Mouse (Mus musculus): ENCODE measurements at regions not wholly inside any gene's neighbourhood (a gene's known extent, or its start where the extent isn't known, plus 50 kb on each side); places are given as distances from the start of the nearest gene placed in this dataset.

- Histone ChIP-seq H3K27ac (ENCODE audit: insufficient read depth, low read depth) (no peak overlapping the region), H3K9me3 (replicated peaks; ENCODE audit: low read length) (no peaks in the 10 kb centered on the region), H3K27me3 (replicated peaks) (no peaks in the 10 kb centered on the region), H3K4me1 (ENCODE audit: control insufficient read depth in 1 of 2, insufficient read depth in 2 of 2) (0 out of 4 replicates have a peak, but pooled peaks cover 0 to 2% of the 10 kb centered on the region in 2 experiments), H3K36me3 (replicated peaks in 1 of 2; ENCODE audit: control insufficient read depth in 1 of 2, insufficient read depth in 1 of 2, low read length in 1 of 2) (no peaks in the 10 kb centered on the region), H3K4me2 (ENCODE audit: insufficient read depth, low read depth, poor library complexity, severe bottlenecking) (no peak overlapping the region), H3K4me3 (replicated peaks in 1 of 3; ENCODE audit: low read depth in 2 of 3, low read length in 2 of 3, poor library complexity in 1 of 3) (no peak overlapping the region), H3K9ac (ENCODE audit: insufficient read depth, low read depth) (no peak overlapping the region), H3K79me2 (replicated peaks; ENCODE audit: control insufficient read depth, extremely low read depth, insufficient read depth, poor library complexity, severe bottlenecking) (no peaks in the 10 kb centered on the region)
- TF ChIP-seq NELFE (IDR thresholded peaks at IDR 0.05; ENCODE audit: low read depth, low read length) (no peak), UBTF (IDR thresholded peaks at IDR 0.05; ENCODE audit: low read depth, low read length) (no peak), POLR2A (IDR thresholded peaks at IDR 0.05; ENCODE audit: low read depth, low read length) (no peak), JUN (IDR thresholded peaks at IDR 0.05; ENCODE audit: insufficient read depth, low read depth, low read length) (no peak), CTCF (conservative IDR thresholded peaks at IDR 0.05 in 1 of 2, IDR thresholded peaks at IDR 0.05 in 1 of 2; ENCODE audit: low read depth in 2 of 2, low read length in 2 of 2) (no peak), ZNF384 (IDR thresholded peaks at IDR 0.05; ENCODE audit: low read depth, low read length) (no peak)
- in situ Hi-C loops (cut with MboI; ENCODE audit: low pct_ligation_motif_present, low pct_unique_long_range_greater_than_20kb, low sequenced_read_pairs): no loop called here
- no peak for DNase-seq (ENCODE audit: extremely low read depth)
- dilution Hi-C loops (cut with MboI; ENCODE audit: extremely low pct_ligation_motif_present, extremely low pct_unique_long_range_greater_than_20kb, low sequenced_read_pairs): no loop called here
Observed at GRCm38 (mm10) chr4:35571541-35572447, 345.8 kb upstream of the C9orf72 start.

- no peak overlapping the region for H3K4me3 ChIP-seq (replicated peaks in 1 of 3; ENCODE audit: low read depth in 2 of 3, low read length in 2 of 3, poor library complexity in 1 of 3)
- dilution Hi-C loops (cut with MboI; ENCODE audit: extremely low pct_ligation_motif_present, extremely low pct_unique_long_range_greater_than_20kb, low sequenced_read_pairs): no loop called here
- TF ChIP-seq RAD21 (IDR thresholded peaks at IDR 0.05; ENCODE audit: low read depth, low read length): no peak
- TF ChIP-seq NELFE (IDR thresholded peaks at IDR 0.05; ENCODE audit: low read depth, low read length): no peak
- TF ChIP-seq RCOR1 (conservative IDR thresholded peaks at IDR 0.05; ENCODE audit: low read depth, low read length): no peak
- no peak for TF ChIP-seq EP300 (IDR thresholded peaks at IDR 0.05; ENCODE audit: low read length)
- TF ChIP-seq MYC (IDR thresholded peaks at IDR 0.05; ENCODE audit: low read depth, low read length): no peak
- no peak for TF ChIP-seq TBP (conservative IDR thresholded peaks at IDR 0.05; ENCODE audit: low read depth, low read length)
- no peak for TF ChIP-seq MXI1 (IDR thresholded peaks at IDR 0.05; ENCODE audit: low read depth, low read length)
- TF ChIP-seq USF2 (conservative IDR thresholded peaks at IDR 0.05; ENCODE audit: low read depth, low read length): no peak
- TF ChIP-seq JUN (IDR thresholded peaks at IDR 0.05; ENCODE audit: insufficient read depth, low read depth, low read length): no peak
- no peak for TF ChIP-seq KAT2A (IDR thresholded peaks at IDR 0.05; ENCODE audit: insufficient replicate concordance, low read length)
- TF ChIP-seq MAZ (IDR thresholded peaks at IDR 0.05; ENCODE audit: low read depth, low read length): no peak
- no peak for TF ChIP-seq ZMIZ1 (IDR thresholded peaks at IDR 0.05; ENCODE audit: low read depth, low read length)
- TF ChIP-seq SMC3 (IDR thresholded peaks at IDR 0.05; ENCODE audit: low read depth, low read length): no peak
- TF ChIP-seq PAX5 (IDR thresholded peaks at IDR 0.05; ENCODE audit: low read length): no peak
- no peak for TF ChIP-seq JUND (conservative IDR thresholded peaks at IDR 0.05; ENCODE audit: low read depth, low read length)
- TF ChIP-seq UBTF (IDR thresholded peaks at IDR 0.05; ENCODE audit: low read depth, low read length): no peak
- H3K79me2 ChIP-seq (replicated peaks; ENCODE audit: control insufficient read depth, extremely low read depth, insufficient read depth, poor library complexity, severe bottlenecking): no peaks in the 10 kb centered on the region
- H3K9me3 ChIP-seq (replicated peaks; ENCODE audit: low read length): no peaks in the 10 kb centered on the region
- no peaks in the 10 kb centered on the region for H3K36me3 ChIP-seq (replicated peaks in 1 of 2; ENCODE audit: control insufficient read depth in 1 of 2, insufficient read depth in 1 of 2, low read length in 1 of 2)
- no peak overlapping the region for H3K27ac ChIP-seq (ENCODE audit: insufficient read depth, low read depth)
- no peak for DNase-seq (ENCODE audit: extremely low read depth)
- no peak overlapping the region for H3K4me2 ChIP-seq (ENCODE audit: insufficient read depth, low read depth, poor library complexity, severe bottlenecking)
- H3K4me1 ChIP-seq (ENCODE audit: control insufficient read depth in 1 of 2, insufficient read depth in 2 of 2): no peaks in the 10 kb centered on the region
- no peak overlapping the region for H3K9ac ChIP-seq (ENCODE audit: insufficient read depth, low read depth)
- in situ Hi-C loops (cut with MboI; ENCODE audit: low pct_ligation_motif_present, low pct_unique_long_range_greater_than_20kb, low sequenced_read_pairs): no loop called here
- no peaks in the 10 kb centered on the region for H3K27me3 ChIP-seq (replicated peaks)
Observed at GRCm38 (mm10) chr4:35561303-35561702, 335.3 kb upstream of the C9orf72 start.

All from CH12.LX (cell line).